Mouse (Mus musculus): Measurements from ENCODE around the gene Lamp3. TPM values are rescaled to one million over a fixed set of nuclear protein-coding genes. Genes with fewer than 3 reads are reported as not detected.

Gene Lamp3
- polyA plus RNA-seq (2012; rRNA removed) = not detected in 2 replicates

DNA sequence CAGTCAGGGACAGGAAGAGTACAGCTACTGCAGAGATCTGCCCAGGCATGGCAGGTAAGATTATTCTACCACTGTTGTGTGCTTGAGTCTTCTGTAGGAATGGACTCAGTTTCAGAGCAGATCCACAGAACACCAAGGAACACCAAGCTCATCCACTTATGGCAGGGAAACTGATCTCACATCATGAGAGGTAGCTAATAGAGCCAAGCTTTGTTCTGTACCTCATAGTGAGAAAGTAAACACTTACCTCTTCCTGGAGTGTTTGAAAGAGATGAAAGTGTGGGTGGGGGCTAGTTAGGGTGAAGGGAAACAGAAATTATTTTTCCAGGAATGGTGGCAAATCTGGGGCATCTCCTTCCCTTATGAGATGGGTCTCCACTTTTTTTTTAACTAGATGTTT, at the start of gene Lamp3:
TSS of gene Lamp3 (minus strand) at position 160 of the 400 bp plus-strand sequence.

GRCm38 (mm10) chr16:19629816-19630215, 76.4 kb downstream of the Lamp3 start, which contains the start of gene Olfr171:
Gene Olfr171, minus strand, starts transcription at chr16:19629916.

DNA sequence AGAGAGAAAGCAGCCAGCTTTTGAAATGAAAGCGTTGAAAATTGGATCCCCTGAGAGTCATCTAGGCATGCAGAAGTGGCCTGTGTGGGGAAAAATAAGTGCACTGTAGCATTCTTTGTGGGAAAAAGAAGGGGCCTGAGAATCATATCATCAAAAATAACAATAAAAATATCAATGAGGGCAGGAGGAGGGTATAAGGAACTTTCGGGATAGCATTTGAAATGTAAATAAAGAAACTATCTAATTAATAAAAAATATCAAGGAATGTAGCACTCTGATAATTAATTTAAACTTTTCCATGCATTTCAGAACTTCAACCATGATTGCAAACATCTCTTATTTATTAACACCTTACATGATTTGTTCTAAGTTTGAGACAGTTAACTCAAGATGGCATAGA, 94.4 kb downstream of the Lamp3 start, which contains the start of gene Olfr170:
TSS of gene Olfr170 (minus strand) at position 101 of the 400 bp plus-strand sequence.

Other genes starting within 250 kb of the Lamp3 start
- not detected in 2 replicates for gene Olfr166, start 222.7 kb downstream of the Lamp3 start, polyA plus RNA-seq (2012; rRNA removed)
- gene Olfr167, start 184.1 kb downstream of the Lamp3 start, polyA plus RNA-seq (2012; rRNA removed) = not detected in 2 replicates
- gene Olfr168, start 170.8 kb downstream of the Lamp3 start, polyA plus RNA-seq (2012; rRNA removed) = not detected in 2 replicates
- gene Olfr169, start 134.6 kb downstream of the Lamp3 start, polyA plus RNA-seq (2012; rRNA removed) = not detected in 2 replicates
- not detected in 2 replicates for gene Olfr170, start 94.5 kb downstream of the Lamp3 start, polyA plus RNA-seq (2012; rRNA removed)
- gene Olfr171, start 76.5 kb downstream of the Lamp3 start, polyA plus RNA-seq (2012; rRNA removed) = not detected in 2 replicates
- gene B3gnt5, start 53.8 kb upstream of the Lamp3 start, polyA plus RNA-seq (2012; rRNA removed) = 0.10 and 0.17 TPM in 2 replicates

Data from liver, embryonic 14 days (tissue).